Mouse (Mus musculus) monocyte, adult 2 months (primary cell): ENCODE measurements around the gene Col26a1.
"Not testable (repeated sequence)": the region's sequence is repeated elsewhere in the genome, so short reads cannot be mapped to it uniquely, and the experiment has no call there.

Source experiments
- DNase-seq, 2 experiments: peaks; one replicate each; pipeline ENCODE4 v3.0.0; 2022; ENCODE audit warnings: low spot score in 2 of 2, low read depth in 1 of 2

The Col26a1 gene

GRCm38 (mm10) chr5:136755696-136756095 lies 127.3 kb downstream of the Col26a1 start:
- no peak for DNase-seq

GRCm38 (mm10) chr5:136754053-136754591 lies 128.9 kb downstream of the Col26a1 start:
- DNase-seq: no peak

DNA sequence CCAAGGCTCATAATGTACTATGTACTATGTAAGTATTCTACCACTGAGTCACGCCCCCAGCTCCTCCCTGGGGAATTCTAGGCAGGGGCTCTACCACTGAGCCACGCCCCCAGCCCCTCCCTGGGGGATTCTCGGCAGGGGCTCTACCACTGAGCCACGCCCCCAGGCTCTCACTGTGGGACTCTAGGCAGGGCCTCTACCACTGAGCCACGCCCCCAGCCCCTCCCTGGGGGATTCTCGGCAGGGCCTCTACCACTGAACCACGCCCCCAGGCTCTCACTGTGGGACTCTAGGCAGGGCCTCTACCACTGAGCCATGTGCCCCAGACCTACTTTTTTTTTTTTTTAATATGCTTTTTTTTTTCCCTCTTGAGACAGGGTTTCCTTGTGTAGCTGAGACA lies 129.8 kb downstream of the Col26a1 start:
- not testable (repeated sequence) for DNase-seq

- no peak for DNase-seq
Measured at GRCm38 (mm10) chr5:136752104-136752503, 130.9 kb downstream of the Col26a1 start.

DNA sequence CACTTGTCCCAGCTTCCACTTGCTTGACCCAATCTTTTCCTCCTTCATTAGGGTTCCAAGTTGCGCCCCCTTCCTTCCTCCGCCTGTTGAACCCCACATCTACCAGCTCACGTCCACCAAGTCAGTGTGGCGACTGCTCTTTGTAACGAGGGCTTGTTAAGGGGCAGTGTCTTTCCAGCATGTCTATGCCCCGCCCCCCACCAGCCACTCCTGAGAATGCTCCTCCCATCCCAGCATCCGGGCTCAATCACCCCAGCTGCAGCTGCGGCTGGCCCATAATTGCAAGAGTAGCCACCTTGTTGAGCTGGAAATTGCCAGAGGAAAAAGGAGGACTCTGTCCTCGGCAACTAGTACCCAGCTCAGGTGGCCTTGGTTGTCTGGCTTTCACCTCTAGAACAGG lies 136.4 kb downstream of the Col26a1 start:
- DNase-seq: no peak

DNA sequence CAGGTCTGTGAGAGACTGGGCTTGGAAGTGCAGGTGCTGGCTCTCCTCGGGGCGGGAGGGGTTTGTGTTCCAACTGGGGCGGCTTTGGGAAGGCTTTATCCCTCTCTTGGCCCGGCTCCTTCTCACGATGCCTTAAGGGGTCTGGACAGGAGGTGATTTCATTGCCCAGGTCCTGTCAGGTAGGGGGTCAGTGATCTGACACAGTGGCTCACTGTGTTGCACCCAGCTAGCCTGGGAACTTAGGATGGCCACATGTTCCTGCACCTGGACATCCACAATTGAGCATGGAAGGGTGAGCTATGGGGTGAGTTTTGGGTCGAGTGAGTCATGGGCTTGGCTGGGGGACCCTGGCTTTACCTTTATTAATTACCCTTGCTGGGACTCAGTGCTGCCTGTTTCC lies 144.1 kb downstream of the Col26a1 start:
- DNase-seq: no peak

GRCm38 (mm10) chr5:136726271-136726670 lies 156.7 kb downstream of the Col26a1 start:
- not testable (repeated sequence) for DNase-seq

DNA sequence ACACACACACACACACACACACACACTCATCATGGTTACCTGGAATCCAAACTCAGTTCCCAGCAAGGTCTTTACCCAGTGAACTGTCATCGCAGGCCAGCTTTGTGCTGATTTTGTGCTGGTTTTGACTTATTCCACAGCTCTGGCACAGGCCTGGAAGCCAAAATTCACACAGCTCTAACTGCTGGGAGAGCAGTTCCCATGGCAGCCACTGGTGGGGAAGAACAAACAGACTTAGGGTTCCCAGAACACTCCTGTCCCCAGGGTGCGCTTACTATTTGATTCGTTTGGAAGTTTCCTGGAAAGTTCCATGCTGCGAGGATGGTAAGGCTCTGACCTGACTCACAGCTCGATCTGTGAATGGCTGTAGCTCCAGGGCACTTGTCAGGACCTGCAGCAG lies 161.4 kb downstream of the Col26a1 start:
- DNase-seq: no peak

DNA sequence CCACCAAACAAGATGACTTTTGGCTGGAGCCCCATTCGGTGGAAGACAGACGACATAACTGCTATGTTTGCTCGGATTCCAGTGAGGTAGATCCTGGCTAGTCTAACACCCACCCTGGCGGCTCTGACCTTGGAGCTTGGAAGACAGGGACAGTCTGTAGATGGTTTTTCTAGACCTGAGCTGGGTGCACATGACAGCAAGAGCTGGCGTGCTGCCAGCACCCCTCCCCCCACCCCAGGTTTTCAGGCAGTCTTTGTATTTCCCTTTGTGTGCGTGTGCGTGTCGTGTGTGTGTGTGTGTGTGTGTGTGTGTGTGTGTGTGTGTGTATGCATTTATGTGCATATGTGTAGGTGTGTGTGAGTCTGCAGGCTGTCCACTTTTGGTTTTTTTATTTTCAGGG lies 164.4 kb downstream of the Col26a1 start:
- DNase-seq: no peak

DNA sequence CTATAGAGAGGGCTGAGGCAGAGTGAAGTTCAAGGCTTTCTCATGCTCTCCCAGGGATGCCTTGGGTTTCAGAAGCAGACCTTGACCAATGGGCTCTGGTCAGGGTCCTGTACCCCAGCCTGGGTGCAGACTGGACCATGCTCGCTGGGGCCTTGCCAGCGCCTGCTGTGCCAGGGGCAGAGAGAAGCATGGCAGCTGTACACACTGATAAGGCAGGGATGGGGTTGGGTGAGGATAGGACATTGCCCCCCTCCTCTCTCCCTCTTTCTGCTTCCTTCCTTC lies 165.5 kb downstream of the Col26a1 start:
- no peak for DNase-seq

DNA sequence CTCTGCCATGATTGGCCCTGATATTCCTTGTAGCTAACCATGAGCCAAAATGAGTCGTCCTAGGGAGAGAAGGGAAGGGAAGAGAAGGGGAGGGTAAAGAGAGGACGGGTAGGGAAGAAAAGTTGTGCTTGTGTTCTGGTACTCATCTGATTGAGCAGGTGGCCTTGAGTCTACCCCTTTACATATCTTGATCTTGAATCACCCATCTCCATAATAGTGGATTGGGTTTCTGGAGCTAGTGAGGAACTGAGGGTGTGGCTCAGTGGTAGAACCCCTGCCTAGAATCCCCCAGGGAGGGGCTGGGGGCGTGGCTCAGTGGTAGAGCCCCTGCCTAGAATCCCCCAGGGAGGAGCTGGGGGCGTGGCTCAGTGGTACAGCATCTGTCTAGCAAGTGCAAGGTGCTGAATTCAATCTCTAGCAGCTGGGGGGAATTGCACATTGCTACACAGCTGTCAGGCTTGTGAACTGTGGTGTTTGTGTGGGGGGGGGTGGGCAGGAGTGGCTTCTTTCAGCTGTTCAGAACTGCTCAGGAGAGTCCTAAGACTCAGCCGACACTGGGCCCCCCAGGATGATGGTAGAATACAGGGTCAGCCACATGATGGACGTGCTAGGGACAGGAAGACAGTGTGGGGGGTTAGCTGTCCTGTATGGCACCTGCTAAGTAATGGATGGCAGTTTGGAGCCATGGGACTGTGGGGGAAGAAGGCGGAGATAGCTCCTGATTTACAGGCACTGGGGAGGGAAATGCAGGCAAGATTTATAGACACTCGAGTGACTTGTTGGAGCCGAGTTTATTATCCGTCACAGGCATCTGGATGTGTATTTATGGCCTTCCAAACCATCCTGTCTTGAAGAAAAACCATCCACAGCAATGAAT lies 166.1 kb downstream of the Col26a1 start:
- no peak for DNase-seq

- DNase-seq: no peak
Measured at GRCm38 (mm10) chr5:136714879-136715278, 168.1 kb downstream of the Col26a1 start.

- no peak for DNase-seq
Measured at GRCm38 (mm10) chr5:136714232-136714875, 168.7 kb downstream of the Col26a1 start.

DNA sequence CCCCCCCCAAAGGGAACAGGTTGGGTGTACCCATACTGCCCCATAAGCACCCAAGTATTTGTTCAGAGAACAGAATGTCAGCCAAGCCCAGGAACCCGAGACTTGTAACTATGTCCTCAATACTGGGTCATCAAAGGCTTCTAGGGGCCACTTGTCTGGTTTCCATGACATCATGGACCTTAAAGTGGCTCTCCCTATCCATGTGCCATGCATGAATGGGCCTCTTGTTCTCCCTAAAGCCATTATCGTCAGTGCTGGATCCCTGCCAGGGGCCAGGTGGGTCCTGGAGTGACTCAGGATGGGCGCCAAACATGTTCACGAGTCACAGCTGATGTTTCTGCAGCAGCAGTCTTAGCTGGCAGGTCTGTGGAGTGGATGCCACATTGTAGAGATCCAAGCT lies 172.3 kb downstream of the Col26a1 start:
- DNase-seq: no peak

DNA sequence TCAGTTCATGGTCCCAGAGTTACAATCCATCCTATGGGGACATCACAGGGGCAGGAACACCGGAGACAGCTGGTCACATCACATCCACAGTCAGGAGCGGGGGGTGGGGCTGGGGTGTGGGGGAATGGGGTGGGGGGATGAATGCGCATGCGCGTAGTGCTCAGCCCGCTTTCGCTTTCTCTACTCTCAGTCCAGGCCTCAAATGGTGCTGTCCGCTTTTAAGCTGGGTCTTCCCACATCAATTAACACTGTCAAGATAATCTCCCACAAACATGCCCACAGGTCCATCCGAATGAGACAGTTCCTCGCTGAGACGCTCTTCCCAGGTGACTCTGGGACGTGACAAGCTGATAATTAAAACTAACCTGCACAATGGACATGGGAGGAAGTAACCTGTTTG lies 174.9 kb downstream of the Col26a1 start:
- DNase-seq: no peak

DNA sequence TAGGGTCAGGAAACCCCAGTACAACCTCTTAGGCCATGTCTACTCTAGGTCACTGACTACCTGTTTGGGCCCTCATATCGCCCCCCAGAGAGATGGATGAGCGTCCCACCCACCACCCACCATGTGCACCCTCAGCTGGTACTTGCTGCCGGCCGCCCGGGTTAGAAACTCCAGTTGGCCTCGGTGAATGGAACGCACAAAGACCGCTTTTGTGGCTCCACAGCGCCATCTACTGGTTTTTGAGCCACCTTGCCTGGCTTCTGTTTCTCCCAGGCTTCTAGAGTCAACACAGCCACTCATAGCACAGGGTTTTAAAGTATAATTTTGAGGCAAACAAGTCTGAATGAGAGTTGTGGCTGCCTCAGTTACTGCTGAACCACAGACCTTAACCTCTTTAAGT lies 176.2 kb downstream of the Col26a1 start:
- peak in 1 of 2 experiments; percentile 36 for DNase-seq

DNA sequence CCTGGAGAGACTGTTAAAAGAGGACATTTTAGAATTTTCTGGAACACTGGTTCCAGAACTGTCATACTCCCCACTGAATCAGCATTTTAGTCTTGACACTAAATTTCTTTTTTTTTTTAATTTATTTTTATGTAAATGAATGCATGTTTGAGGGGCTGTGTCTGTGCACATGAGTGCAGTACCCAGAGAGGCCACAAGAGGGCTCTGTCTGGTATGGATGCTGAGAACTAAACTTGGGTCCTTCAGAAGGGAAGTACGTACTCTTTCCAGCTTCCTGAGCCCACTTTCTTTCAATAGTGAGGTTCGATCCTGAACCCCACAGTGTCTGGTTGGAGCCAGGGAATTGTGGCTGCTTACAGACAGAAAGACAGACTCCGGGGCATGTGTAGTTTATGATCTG lies 177.5 kb downstream of the Col26a1 start:
- DNase-seq: no peak

DNA sequence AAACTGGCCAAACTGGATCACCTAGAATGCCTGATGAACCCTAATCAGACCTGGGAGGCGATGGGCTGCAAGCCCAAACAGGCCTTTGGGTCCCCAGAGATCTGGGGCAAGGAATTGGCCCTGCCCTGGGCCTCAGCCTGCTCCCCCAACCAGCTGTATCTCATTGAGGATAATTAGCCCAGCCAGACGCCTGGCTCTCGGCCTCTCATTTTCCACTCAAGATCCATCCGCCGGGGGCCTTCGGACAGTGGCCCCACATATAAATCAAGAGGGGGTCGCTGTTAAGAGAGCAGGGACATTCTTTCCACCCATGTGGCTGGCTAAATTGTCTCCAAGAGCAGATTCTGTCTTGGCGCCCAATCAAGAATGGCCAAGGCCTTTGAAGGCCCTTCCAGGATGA lies 178.9 kb downstream of the Col26a1 start:
- DNase-seq: no peak

- peak in 1 of 2 experiments; percentile 36 for DNase-seq
Measured at GRCm38 (mm10) chr5:136703751-136704150, 179.3 kb downstream of the Col26a1 start.

DNA sequence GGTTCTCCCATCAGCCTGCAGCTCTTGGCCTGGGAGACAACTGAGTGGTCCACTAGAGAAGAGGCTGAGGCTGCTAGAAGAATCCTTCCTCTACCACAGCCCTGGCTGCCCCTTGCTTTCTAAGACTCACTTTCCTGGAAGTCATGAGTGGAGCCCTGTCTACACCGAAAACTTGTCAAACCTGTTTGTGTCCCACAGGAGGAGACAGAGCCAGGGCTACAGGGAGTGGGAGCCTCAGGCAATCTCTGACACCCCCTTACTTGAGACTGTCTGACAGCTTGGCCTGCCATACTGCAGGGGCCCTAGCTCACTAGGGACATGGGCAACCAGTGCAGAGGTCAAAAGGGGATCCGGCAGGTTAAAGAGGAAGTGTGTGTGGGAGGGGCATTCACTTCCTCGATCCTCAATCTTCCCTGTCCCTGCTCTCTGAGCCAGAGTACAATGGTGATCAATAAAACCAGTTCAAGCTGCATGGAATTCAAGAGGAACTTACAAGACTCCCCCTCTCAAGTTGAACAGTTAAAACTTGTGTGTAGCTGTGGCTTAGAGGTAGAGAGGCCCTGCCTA lies 180.8 kb downstream of the Col26a1 start:
- peak in 1 of 2 experiments; percentile 9 for DNase-seq

DNA sequence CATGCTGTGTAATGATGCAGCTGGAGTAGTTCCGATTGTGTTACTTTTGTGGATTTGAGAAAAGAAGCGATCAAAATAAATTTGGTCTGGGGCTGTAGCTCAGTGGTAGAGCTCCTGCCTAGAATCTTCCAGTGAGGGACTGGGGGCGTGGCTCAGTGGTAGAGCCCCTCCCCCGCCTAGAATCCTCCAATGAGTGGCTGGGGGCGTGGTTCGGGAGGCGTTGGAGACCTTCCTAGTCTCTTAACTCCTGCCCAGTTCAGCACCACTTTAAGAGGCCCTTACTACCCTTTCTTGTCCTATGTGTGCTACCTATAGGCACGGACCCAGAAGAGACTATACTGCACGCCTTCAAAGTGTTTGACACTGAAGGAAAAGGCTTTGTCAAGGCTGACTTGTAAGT lies 185.4 kb downstream of the Col26a1 start:
- no peak for DNase-seq

GRCm38 (mm10) chr5:136696516-136696915 lies 186.5 kb downstream of the Col26a1 start:
- DNase-seq: no peak
